Mouse (Mus musculus) heart, postnatal 0 days (tissue): ENCODE data around the gene Peak1. TPM values are rescaled to one million over a fixed set of nuclear protein-coding genes. Genes with fewer than 3 reads are reported as not detected.

ENCODE experiments used
- ATAC-seq: fragments of 200-750 bp; cut with Nextera tagmentation; 2 replicates; pipeline ENCODE4 v1.8.0; 2017; ENCODE audit warnings: low read depth, moderate number of reproducible peaks, moderate library complexity; ENCODE audit not compliant: insufficient read depth
- DNase-seq: peaks from one replicate; pipeline ENCODE4 v3.0.0-alpha.2; 2016; ENCODE audit warnings: low spot score
- H3K27ac ChIP-seq: fragments of 300-500 bp; sonication (generic); 2 replicates; pipeline ENCODE4 v1.5.1; 2014; ENCODE audit warnings: low read depth, mild to moderate bottlenecking
- H3K27me3 ChIP-seq: fragments of 300-500 bp; sonication (generic); 2 replicates; pipeline ENCODE4 v1.6.1; 2014; ENCODE audit warnings: low read length, mixed read lengths; ENCODE audit not compliant: control insufficient read depth, insufficient read depth
- H3K36me3 ChIP-seq: fragments of 300-500 bp; sonication (generic); replicated peaks from 2 replicates; pipeline ENCODE4 v1.6.1; 2014; ENCODE audit warnings: low read length, mixed read lengths; ENCODE audit not compliant: control insufficient read depth, insufficient read depth
- H3K4me1 ChIP-seq: fragments of 300-500 bp; sonication (generic); 2 replicates; pipeline ENCODE4 v1.6.1; 2014; ENCODE audit warnings: antibody characterized with exemption; ENCODE audit not compliant: control insufficient read depth, insufficient read depth
- H3K4me2 ChIP-seq: fragments of 300-500 bp; sonication (generic); 2 replicates; pipeline ENCODE4 v1.6.1; 2014; ENCODE audit warnings: low read depth, mild to moderate bottlenecking, low read length, moderate library complexity
- H3K4me3 ChIP-seq: fragments of 300-500 bp; sonication (generic); 2 replicates; pipeline ENCODE4 v1.5.1; 2014; ENCODE audit warnings: low read depth, low read length
- H3K9ac ChIP-seq: fragments of 300-500 bp; sonication (generic); replicated peaks from 2 replicates; pipeline ENCODE4 v1.6.1; 2014; ENCODE audit warnings: low read depth, low read length, mixed read lengths
- H3K9me3 ChIP-seq: fragments of 300-500 bp; sonication (generic); replicated peaks from 2 replicates; pipeline ENCODE4 v1.6.1; 2016; ENCODE audit warnings: low read length; ENCODE audit not compliant: control insufficient read depth
- CTCF ChIP-seq: IDR thresholded peaks from 2 replicates; pipeline ENCODE4 v1.5.1; 2016; ENCODE audit warnings: antibody characterized with exemption, control low read depth, low read depth
- EP300 ChIP-seq: IDR thresholded peaks from 2 replicates; pipeline ENCODE4 v1.6.1; 2016; ENCODE audit warnings: antibody characterized with exemption, low read depth
- WGBS: fragments of 180-500 bp; shearing (Covaris S2); extraction: QIAGEN DNeasy Blood & Tissue Kit; methylation state at CpG from one replicate; pipeline ENCODE4 v1.1.7; 2014; 5-methylcytosine and 5-hydroxymethylcytosine counted together
- polyA plus RNA-seq: library from polyadenylated mRNA; unstranded; fragments of >200 nt; fragmentation: Nextera tagmentation; extraction: Ambion mirVana; gene quantifications from 2 replicates; pipeline ENCODE4 v1.2.1, GENCODE M21; 2015
- total RNA-seq: library from RNA; depleted of rRNA; stranded (reverse); fragments of >200 nt; gene quantifications from 2 replicates; pipeline ENCODE4 v1.2.3, GENCODE M21; 2014; ENCODE audit warnings: low replicate concordance

Gene Peak1
- total and polyA plus RNA-seq, 2 experiments from 2014 or later, result 8.1 to 19.7 TPM

GRCm38 (mm10) chr9:56213451-56214291 lies 204.2 kb downstream of the Peak1 start:
- no peaks in the 10 kb centered on the region for H3K36me3 ChIP-seq
- TF ChIP-seq CTCF (peak; percentile 87), EP300 (no peak)
- WGBS, result 40% methylated on average over 11 of the region's 11 CpGs
- peak overlapping the region; percentile 54; the same call in 1 of the 2 replicates for H3K27ac ChIP-seq
- no peaks in the 10 kb centered on the region for H3K27me3 ChIP-seq
- H3K4me2 ChIP-seq, result peak overlapping the region; percentile 19; the same call in 1 of the 2 replicates
- peaks cover 15% of the 10 kb centered on the region for H3K4me1 ChIP-seq
- H3K4me3 ChIP-seq, result no peak overlapping the region
- DNase-seq (peak; percentile 75), ATAC-seq (no peak; the same call in 1 of the 2 replicates)
- H3K9me3 ChIP-seq, result no peaks in the 10 kb centered on the region
- no peak overlapping the region for H3K9ac ChIP-seq

GRCm38 (mm10) chr9:56208817-56209216 lies 209.1 kb downstream of the Peak1 start:
- WGBS, result 80% methylated on average over 8 of the region's 8 CpGs
- no peak overlapping the region for H3K9ac ChIP-seq
- H3K4me2 ChIP-seq, result no peak overlapping the region
- no peak overlapping the region for H3K27ac ChIP-seq
- peaks cover 27% of the 10 kb centered on the region for H3K36me3 ChIP-seq
- no peak for TF ChIP-seq CTCF
- TF ChIP-seq EP300, result no peak
- no peak for DNase-seq
- no peaks in the 10 kb centered on the region for H3K4me1 ChIP-seq
- H3K4me3 ChIP-seq, result no peak overlapping the region
- no peaks in the 10 kb centered on the region for H3K9me3 ChIP-seq
- no peak for ATAC-seq
- H3K27me3 ChIP-seq, result no peaks in the 10 kb centered on the region

GRCm38 (mm10) chr9:56207516-56207915 lies 210.4 kb downstream of the Peak1 start:
- DNase-seq, result no peak
- H3K27ac ChIP-seq, result no peak overlapping the region
- H3K4me3 ChIP-seq, result no peak overlapping the region
- H3K9ac ChIP-seq, result no peak overlapping the region
- no peaks in the 10 kb centered on the region for H3K27me3 ChIP-seq
- TF ChIP-seq CTCF (no peak), EP300 (no peak)
- ATAC-seq, result no peak
- no peak overlapping the region for H3K4me2 ChIP-seq
- peaks cover 27% of the 10 kb centered on the region for H3K36me3 ChIP-seq
- no peaks in the 10 kb centered on the region for H3K4me1 ChIP-seq
- no peaks in the 10 kb centered on the region for H3K9me3 ChIP-seq
- 77% methylated on average over 5 of the region's 5 CpGs for WGBS

- H3K27ac ChIP-seq, result no peak overlapping the region
- no peak overlapping the region for H3K4me3 ChIP-seq
- 83% methylated on average over 10 of the region's 10 CpGs for WGBS
- no peaks in the 10 kb centered on the region for H3K4me1 ChIP-seq
- no peaks in the 10 kb centered on the region for H3K9me3 ChIP-seq
- TF ChIP-seq EP300 (no peak), CTCF (no peak)
- ATAC-seq (no peak), DNase-seq (no peak)
- no peak overlapping the region for H3K4me2 ChIP-seq
- H3K9ac ChIP-seq, result no peak overlapping the region
- H3K27me3 ChIP-seq, result no peaks in the 10 kb centered on the region
- peaks cover 27% of the 10 kb centered on the region for H3K36me3 ChIP-seq
These were observed 210.8 kb downstream of the Peak1 start for GRCm38 (mm10) chr9:56207083-56207482.

- Histone ChIP-seq H3K9ac (no peak overlapping the region), H3K27ac (no peak overlapping the region), H3K36me3 (peaks cover 27% of the 10 kb centered on the region), H3K4me1 (no peaks in the 10 kb centered on the region), H3K27me3 (no peaks in the 10 kb centered on the region), H3K4me3 (no peak overlapping the region), H3K9me3 (no peaks in the 10 kb centered on the region), H3K4me2 (no peak overlapping the region)
- ATAC-seq (no peak), DNase-seq (no peak)
- WGBS, result 65% methylated on average over 11 of the region's 11 CpGs
- TF ChIP-seq CTCF, result no peak
- no peak for TF ChIP-seq EP300
These were observed 212.5 kb downstream of the Peak1 start for GRCm38 (mm10) chr9:56205336-56205735.

- no peak for TF ChIP-seq EP300
- Histone ChIP-seq H3K27ac (no peak overlapping the region), H3K4me3 (no peak overlapping the region), H3K36me3 (peaks cover 27% of the 10 kb centered on the region), H3K9ac (no peak overlapping the region), H3K9me3 (no peaks in the 10 kb centered on the region), H3K4me2 (no peak overlapping the region), H3K4me1 (no peaks in the 10 kb centered on the region), H3K27me3 (no peaks in the 10 kb centered on the region)
- ATAC-seq (no peak), DNase-seq (no peak)
- 94% methylated on average over 4 of the region's 4 CpGs for WGBS
These were observed 213.6 kb downstream of the Peak1 start for GRCm38 (mm10) chr9:56204316-56204715.
